Mouse (Mus musculus) ES-E14 (cell line): Measurements from ENCODE around the gene Slf2. TPM values are rescaled to one million over a fixed set of nuclear protein-coding genes. Genes with fewer than 3 reads are reported as not detected.

Experiments used
- DNase-seq: peaks from one replicate; pipeline ENCODE4 v3.0.0-alpha.2; 2013; ENCODE audit warnings: low read depth, low spot score
- H3K27ac ChIP-seq: 2 replicates; pipeline ENCODE4 v1.5.1; 2012; ENCODE audit warnings: low read depth, mild to moderate bottlenecking, low read length, moderate library complexity, mixed read lengths; ENCODE audit not compliant: poor library complexity, insufficient read depth, severe bottlenecking
- H3K36me3 ChIP-seq: 2 replicates; pipeline ENCODE4 v1.6.1; 2012; ENCODE audit warnings: mild to moderate bottlenecking, low read length, moderate library complexity, mixed read lengths; ENCODE audit not compliant: control insufficient read depth, poor library complexity, insufficient read depth, severe bottlenecking
- H3K4me1 ChIP-seq, 2 experiments: fragments of 150-350 bp in 1 of 2; sonication (generic) in 1 of 2; 2 replicates each; pipeline ENCODE4 v1.6.1; 2012; ENCODE audit warnings: low read length in 2 of 2, mild to moderate bottlenecking in 1 of 2, mixed read lengths in 1 of 2; ENCODE audit not compliant: control insufficient read depth in 2 of 2, insufficient read depth in 2 of 2, poor library complexity in 1 of 2
- H3K4me3 ChIP-seq, 2 experiments: fragments of 150-350 bp in 1 of 2; sonication (generic) in 1 of 2; 2 replicates each; pipeline ENCODE4 v1.5.1; 2012; ENCODE audit warnings: low read length in 2 of 2, low read depth in 1 of 2, mild to moderate bottlenecking in 1 of 2, mixed read lengths in 1 of 2; ENCODE audit not compliant: insufficient read depth in 1 of 2, poor library complexity in 1 of 2, severe bottlenecking in 1 of 2
- H3K9ac ChIP-seq: 2 replicates; pipeline ENCODE4 v1.6.1; 2012; ENCODE audit warnings: low read depth, mild to moderate bottlenecking, low read length, mixed read lengths; ENCODE audit not compliant: poor library complexity, insufficient read depth, severe bottlenecking
- H3K9me3 ChIP-seq: fragments of 150-350 bp; sonication (generic); 2 replicates; pipeline ENCODE4 v1.6.1; 2012; ENCODE audit warnings: low read depth, mild to moderate bottlenecking, low read length; ENCODE audit not compliant: control insufficient read depth, insufficient read depth
- CHD2 ChIP-seq: IDR thresholded peaks from 2 replicates; pipeline ENCODE4 v1.6.1; 2014; ENCODE audit warnings: mild to moderate bottlenecking, low read depth, low read length, inconsistent platforms
- HCFC1 ChIP-seq: IDR thresholded peaks from 2 replicates; pipeline ENCODE4 v1.6.1; 2012; ENCODE audit warnings: low read length, inconsistent platforms, borderline replicate concordance; ENCODE audit not compliant: insufficient read depth
- MAFK ChIP-seq: IDR thresholded peaks from 2 replicates; pipeline ENCODE4 v1.6.1; 2014; ENCODE audit warnings: mild to moderate bottlenecking, low read depth, low read length, inconsistent platforms; ENCODE audit not compliant: insufficient read depth
- ZC3H11A ChIP-seq: IDR thresholded peaks from 2 replicates; pipeline ENCODE4 v1.6.1; 2012; ENCODE audit warnings: low read depth, mild to moderate bottlenecking, inconsistent platforms, low read length, borderline replicate concordance
- ZNF384 ChIP-seq: IDR thresholded peaks from 2 replicates; pipeline ENCODE4 v1.6.1; 2012; ENCODE audit warnings: low read depth, low read length, inconsistent platforms
- in situ Hi-C, 2 experiments: fragments of 600-800 bp; cut with MboI; formaldehyde crosslinking; loops; one replicate each; pipeline ENCODE4 v1.15.1; 2025; ENCODE audit warnings: low sequenced_read_pairs in 2 of 2, inconsistent platforms in 1 of 2; ENCODE audit not compliant: unreplicated experiment in 2 of 2
- total RNA-seq: library from RNA; depleted of rRNA; stranded (reverse); fragments of 300-350 nt; gene quantifications from 2 replicates; pipeline ENCODE4 v1.2.3, GENCODE M21; 2012

The Slf2 gene
- total RNA-seq, 1 experiment: 48.3 TPM

DNA sequence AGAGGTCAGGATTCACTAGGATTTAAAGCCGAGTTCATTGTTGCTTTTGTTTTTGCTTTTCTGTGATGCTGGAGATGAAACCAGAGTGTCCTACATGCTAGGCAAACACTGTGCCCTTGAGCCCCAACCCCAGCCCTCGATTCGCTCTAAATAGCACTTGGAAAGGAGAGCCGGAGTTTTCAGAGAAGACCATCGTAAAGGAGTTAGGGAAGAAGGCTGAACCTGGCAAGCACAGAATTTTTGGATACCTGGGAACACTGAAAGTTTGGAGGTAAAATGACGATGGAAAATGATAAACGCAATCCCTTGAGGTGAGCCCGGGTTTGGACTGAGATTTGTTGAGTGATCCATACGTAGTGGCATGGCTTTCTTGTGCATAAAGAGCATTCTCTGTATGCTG, 57.4 kb downstream of the Slf2 start:
- no peak overlapping the region for H3K27ac ChIP-seq
- H3K9ac ChIP-seq: no peak overlapping the region
- no peak for DNase-seq
- no peak overlapping the region for H3K4me3 ChIP-seq
- no peaks in the 10 kb centered on the region for H3K9me3 ChIP-seq
- peaks cover 6 to 30% of the 10 kb centered on the region in 2 experiments for H3K4me1 ChIP-seq
- no peaks in the 10 kb centered on the region for H3K36me3 ChIP-seq
- in situ Hi-C loops: no loop called here
- TF ChIP-seq CHD2 (no peak), HCFC1 (no peak), ZC3H11A (no peak), MAFK (no peak), ZNF384 (no peak)

DNA sequence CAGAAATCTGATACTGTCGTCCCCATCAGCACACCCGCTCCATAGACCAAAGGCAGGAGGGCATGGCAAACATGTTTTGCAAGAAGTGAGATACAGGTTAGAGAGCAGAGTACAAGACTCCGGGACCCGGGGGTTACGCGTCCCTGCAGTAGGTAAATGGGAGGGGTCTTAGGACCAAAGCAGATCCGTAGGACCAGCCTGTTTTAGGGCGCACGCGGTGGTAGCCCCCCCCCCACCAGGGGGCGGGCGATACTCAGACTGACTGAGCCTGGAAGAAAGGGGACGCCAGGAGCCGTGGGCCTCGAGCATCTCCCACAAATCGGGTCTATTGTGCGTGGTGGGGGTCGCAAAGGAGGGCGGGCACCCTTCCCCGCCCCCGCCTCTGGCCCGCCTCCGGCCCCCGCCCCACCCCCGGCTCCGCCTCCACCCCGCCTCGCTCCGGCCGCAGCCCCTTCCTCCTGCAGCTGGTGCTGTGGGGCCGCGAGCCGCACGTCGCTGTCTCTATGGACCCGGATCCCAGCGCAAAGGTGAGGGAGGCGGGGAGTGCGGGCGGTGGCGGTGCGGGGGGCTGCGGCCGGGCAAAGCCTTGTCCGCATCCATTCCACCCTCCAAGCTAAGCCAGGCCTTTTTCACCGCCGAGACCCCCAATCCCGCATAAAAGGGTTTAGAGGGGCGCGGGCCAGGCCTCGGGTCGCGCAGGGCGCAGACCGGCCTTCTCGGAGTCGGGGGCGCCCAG, 58.0 kb downstream of the Slf2 start, which contains the start of gene Sema4g:
Sema4g (plus strand) TSS at position 271 of the 736 bp plus-strand sequence.
- H3K36me3 ChIP-seq: no peaks in the 10 kb centered on the region
- no peaks in the 10 kb centered on the region for H3K9me3 ChIP-seq
- H3K4me1 ChIP-seq: peaks cover 6 to 30% of the 10 kb centered on the region in 2 experiments
- in situ Hi-C loops: no loop called here
- H3K9ac ChIP-seq: peak within 1 kb of the TSS; percentile 59
- TF ChIP-seq MAFK (no peak), ZNF384 (no peak), ZC3H11A (no peak), CHD2 (no peak), HCFC1 (no peak)
- no peak for DNase-seq
- H3K4me3 ChIP-seq: peak within 1 kb of the TSS; percentile 75 to 77
- no peak within 1 kb of the TSS for H3K27ac ChIP-seq

DNA sequence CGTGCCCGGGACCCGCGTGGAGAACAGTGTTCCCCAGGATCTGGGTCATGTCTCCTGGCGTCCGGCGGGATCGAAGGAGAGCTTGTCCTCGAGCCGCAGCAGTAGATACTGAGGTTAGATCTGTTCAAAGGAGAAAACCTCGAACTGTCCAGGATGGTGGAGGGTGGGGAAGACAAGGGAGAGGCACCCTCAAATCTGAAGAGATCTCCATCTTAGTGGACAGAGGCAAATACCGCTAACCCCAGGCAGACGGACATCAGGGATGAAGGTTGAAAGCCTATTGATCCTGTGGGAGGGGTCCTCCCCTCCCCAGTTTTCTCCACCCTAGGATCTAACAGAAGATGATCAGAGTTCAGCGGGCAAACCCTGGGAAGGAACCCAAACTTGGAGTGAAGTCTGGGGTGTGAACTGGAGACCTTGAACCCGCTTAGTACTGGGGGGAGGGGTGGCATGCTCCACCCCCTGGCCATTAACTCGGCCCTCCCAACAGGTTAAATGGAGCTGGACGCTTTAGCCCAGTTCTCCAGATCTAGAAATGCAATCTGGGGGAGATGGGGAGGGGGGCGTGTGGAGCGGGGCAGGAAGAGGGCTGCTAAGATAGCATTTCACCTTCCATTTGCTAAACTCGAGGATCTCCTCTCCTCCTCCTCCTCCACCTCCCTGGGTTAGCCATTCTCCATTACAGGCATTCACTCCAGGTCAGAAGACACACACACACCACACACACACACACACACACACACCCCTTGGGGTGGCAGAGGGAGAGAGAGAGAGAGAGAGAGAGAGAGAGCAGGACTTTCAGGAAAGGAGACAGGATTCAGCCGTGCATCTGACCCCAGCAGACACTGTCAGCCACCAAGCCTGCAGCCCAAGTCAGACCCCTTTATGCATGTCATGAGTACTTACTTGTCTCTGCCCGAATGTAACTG, 58.9 kb downstream of the Slf2 start:
- peak overlapping the region; percentile 75 to 77 for H3K4me3 ChIP-seq
- no peak overlapping the region for H3K27ac ChIP-seq
- no peak for TF ChIP-seq HCFC1
- no peak for TF ChIP-seq CHD2
- no peak for TF ChIP-seq ZNF384
- TF ChIP-seq MAFK: no peak
- TF ChIP-seq ZC3H11A: no peak
- no peaks in the 10 kb centered on the region for H3K36me3 ChIP-seq
- no peak for DNase-seq
- in situ Hi-C loops: no loop called here
- H3K9ac ChIP-seq: peak overlapping the region; percentile 59
- H3K9me3 ChIP-seq: no peaks in the 10 kb centered on the region
- peaks cover 6 to 30% of the 10 kb centered on the region in 2 experiments for H3K4me1 ChIP-seq

DNA sequence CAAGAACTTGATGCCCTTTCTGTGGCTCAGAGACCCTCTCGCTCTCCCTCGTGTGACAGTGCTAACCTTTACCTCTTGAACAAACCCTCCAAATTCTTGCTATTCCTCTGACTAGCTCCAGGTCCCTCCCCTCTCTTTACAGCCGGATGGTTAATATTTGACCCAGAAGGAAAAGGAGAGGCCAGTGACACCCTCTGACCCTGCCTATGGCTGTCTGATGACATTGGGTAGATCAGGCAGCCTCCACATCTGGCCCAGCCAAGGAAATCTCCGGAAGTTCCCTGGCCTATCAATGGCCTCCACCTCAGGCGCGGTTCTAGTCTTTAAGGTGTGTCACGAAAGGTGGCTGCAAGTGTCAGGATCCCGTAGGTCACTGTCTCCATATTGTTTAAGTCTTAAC, 60.1 kb downstream of the Slf2 start:
- in situ Hi-C loops: no loop called here
- Histone ChIP-seq H3K27ac (no peak overlapping the region), H3K4me3 (no peak overlapping the region), H3K9me3 (no peaks in the 10 kb centered on the region), H3K36me3 (no peaks in the 10 kb centered on the region), H3K9ac (no peak overlapping the region), H3K4me1 (peaks cover 6 to 32% of the 10 kb centered on the region in 2 experiments)
- no peak for DNase-seq
- TF ChIP-seq HCFC1 (no peak), ZNF384 (no peak), ZC3H11A (no peak), MAFK (no peak), CHD2 (no peak)
